Mouse (Mus musculus) heart, embryonic 13.5 days (tissue): ENCODE measurements around the gene Tmem178b. TPM values are rescaled to one million over a fixed set of nuclear protein-coding genes. Genes with fewer than 3 reads are reported as not detected.

ENCODE experiments used
- ATAC-seq: fragments of 200-750 bp; cut with Nextera tagmentation; 2 replicates; pipeline ENCODE4 v1.8.0; 2017; ENCODE audit warnings: moderate TSS enrichment; ENCODE audit not compliant: insufficient number of reproducible peaks, low FRiP score, low TSS enrichment; ENCODE audit errors: extremely low read depth
- H3K27ac ChIP-seq: fragments of 300-500 bp; sonication (generic); replicated peaks from 2 replicates; pipeline ENCODE4 v1.5.1; 2015; ENCODE audit warnings: moderate library complexity, mild to moderate bottlenecking, inconsistent platforms
- H3K27me3 ChIP-seq: fragments of 300-500 bp; sonication (generic); replicated peaks from 2 replicates; pipeline ENCODE4 v1.6.1; 2015; ENCODE audit warnings: mild to moderate bottlenecking, inconsistent platforms
- H3K36me3 ChIP-seq: fragments of 300-500 bp; sonication (generic); 2 replicates; pipeline ENCODE4 v1.6.1; 2015; ENCODE audit warnings: mild to moderate bottlenecking, inconsistent platforms
- H3K4me1 ChIP-seq: fragments of 300-500 bp; sonication (generic); 2 replicates; pipeline ENCODE4 v1.6.1; 2015; ENCODE audit warnings: inconsistent platforms
- H3K4me2 ChIP-seq: fragments of 300-500 bp; sonication (generic); 2 replicates; pipeline ENCODE4 v1.6.1; 2015; ENCODE audit warnings: inconsistent platforms, mild to moderate bottlenecking, moderate library complexity
- H3K4me3 ChIP-seq: fragments of 300-500 bp; sonication (generic); 2 replicates; pipeline ENCODE4 v1.5.1; 2015; ENCODE audit warnings: moderate library complexity, mild to moderate bottlenecking, inconsistent platforms
- H3K9ac ChIP-seq: fragments of 300-500 bp; sonication (generic); 2 replicates; pipeline ENCODE4 v1.6.1; 2015; ENCODE audit warnings: inconsistent platforms, mild to moderate bottlenecking, moderate library complexity
- H3K9me3 ChIP-seq: fragments of 300-500 bp; sonication (generic); 2 replicates; pipeline ENCODE4 v1.6.1; 2016; ENCODE audit warnings: inconsistent platforms
- WGBS: fragments of 180-500 bp; shearing (Covaris S2); methylation state at CpG from one replicate; pipeline ENCODE4 v1.1.7; 2015; ENCODE audit warnings: mixed read lengths; 5-methylcytosine and 5-hydroxymethylcytosine counted together
- polyA plus RNA-seq: library from polyadenylated mRNA; unstranded; fragments of >200 nt; fragmentation: Nextera tagmentation; extraction: Ambion mirVana; gene quantifications from 2 replicates; pipeline ENCODE4 v1.2.1, GENCODE M21; 2015

The Tmem178b gene
- polyA plus RNA-seq = 0.03 TPM in 1 of 2 replicates, not detected in the other

DNA sequence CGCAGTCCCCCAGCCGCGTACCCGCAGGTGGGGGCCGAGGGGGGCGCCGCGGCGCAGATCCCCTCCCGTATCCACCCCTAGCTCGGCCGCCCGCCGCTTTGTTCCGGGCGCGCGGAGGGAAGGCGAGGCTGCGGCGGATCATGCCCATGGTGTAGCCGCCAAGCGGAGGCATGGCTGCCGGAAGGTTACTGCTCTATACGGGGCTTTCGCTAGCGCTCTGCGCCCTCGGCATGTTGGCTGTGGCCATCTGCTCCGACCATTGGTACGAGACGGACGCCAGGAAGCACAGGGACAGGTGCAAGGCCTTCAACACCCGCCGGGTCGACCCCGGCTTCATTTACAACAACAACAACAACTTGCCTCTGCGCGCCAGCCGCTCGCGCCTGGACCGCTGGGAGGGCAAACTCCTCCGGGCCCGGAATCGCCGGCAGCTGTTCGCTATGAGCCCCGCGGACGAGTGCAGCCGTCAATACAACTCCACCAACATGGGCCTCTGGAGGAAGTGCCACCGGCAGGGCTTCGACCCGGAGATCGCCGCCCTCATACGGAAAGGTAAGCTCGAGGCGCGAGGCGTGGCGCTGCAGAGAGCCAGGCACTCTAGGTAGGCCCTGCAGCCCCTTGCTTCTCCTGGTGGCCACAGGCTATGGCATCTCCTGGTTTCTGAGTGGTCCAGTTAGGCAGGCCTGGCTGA is at the start of gene Tmem178b:
Gene Tmem178b, plus strand, starts transcription at position 371 of the 691 bp plus-strand sequence.
- WGBS = under 1% methylated on average over 63 of the region's 63 CpGs
- peak within 1 kb of the TSS; percentile 89 for H3K4me2 ChIP-seq
- ATAC-seq = no peak

DNA sequence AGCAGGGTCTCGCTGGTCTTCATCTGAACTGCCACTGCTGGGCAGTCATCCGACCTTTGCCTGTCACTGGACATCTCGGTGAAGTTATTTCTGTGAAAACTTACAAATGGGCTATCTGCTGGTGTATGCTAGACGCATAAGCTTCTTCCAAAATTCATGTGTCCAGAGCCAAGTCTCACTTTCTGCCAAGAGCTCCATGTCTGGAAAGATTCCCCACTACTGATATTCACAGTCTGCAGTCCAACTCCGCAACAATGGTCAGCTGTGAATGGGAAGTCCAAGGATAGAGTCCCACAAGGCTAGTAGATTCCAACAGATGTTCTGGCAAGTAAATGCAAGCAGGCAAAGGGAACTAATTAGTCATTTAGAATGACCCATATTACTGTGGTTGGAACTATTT is 44.3 kb upstream of the Tmem178b start:
- Histone ChIP-seq H3K4me3 (no peak overlapping the region), H3K4me1 (no peaks in the 10 kb centered on the region), H3K9me3 (0 out of 2 replicates have a peak, but pooled peaks cover 5% of the 10 kb centered on the region), H3K9ac (no peak overlapping the region), H3K27ac (no peak overlapping the region), H3K36me3 (no peaks in the 10 kb centered on the region), H3K4me2 (no peak overlapping the region), H3K27me3 (no peaks in the 10 kb centered on the region)
- no peak for ATAC-seq
- WGBS = 71% methylated on average over 5 of the region's 5 CpGs

More for the DNA sequence above, at the start of gene Tmem178b:
- Histone ChIP-seq H3K36me3 (no peaks in the 10 kb centered on the region), H3K4me1 (peaks cover 29% of the 10 kb centered on the region), H3K27ac (no peak within 1 kb of the TSS), H3K27me3 (peaks cover 87% of the 10 kb centered on the region), H3K9ac (peak within 1 kb of the TSS; percentile 55), H3K9me3 (no peaks in the 10 kb centered on the region), H3K4me3 (peak within 1 kb of the TSS; percentile 54)

DNA sequence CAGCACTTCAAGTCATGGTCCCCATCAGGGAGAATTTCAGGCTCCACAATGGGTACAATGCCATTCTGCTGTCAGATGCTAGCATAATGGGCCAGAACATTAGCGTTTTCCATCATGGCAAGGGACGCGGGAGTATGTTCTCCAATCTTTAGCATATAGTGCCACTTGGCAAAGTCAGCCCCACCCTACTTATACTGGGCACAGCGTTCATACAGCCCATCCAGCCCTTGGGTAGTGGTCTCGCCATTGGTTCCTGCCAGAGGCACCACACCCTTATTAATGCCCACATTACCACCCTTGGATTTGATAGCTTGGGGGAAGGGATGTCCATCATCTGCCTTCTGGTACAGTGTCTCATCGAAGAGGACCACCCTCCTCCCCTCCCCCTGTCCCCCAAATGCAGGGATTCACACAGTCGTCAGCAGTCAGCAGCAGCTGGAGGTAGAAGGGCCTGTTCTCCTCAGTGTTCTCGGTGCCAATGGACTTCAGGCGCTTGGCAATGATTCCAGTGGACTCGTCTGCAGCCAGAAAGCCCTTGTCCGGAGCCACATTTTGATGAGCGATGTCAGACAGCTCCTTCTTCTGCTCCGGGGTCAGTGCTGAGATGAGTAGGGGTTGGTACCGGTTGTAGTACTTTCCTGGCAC is 29.3 kb upstream of the Tmem178b start:
- 77% methylated on average over 14 of the region's 14 CpGs for WGBS
- Histone ChIP-seq H3K9me3 (peaks cover 8% of the 10 kb centered on the region; the same call in 1 of the 2 replicates), H3K4me3 (no peak overlapping the region), H3K27me3 (no peaks in the 10 kb centered on the region), H3K27ac (no peak overlapping the region), H3K9ac (no peak overlapping the region), H3K4me1 (no peaks in the 10 kb centered on the region), H3K36me3 (no peaks in the 10 kb centered on the region), H3K4me2 (no peak overlapping the region)
- no peak for ATAC-seq

DNA sequence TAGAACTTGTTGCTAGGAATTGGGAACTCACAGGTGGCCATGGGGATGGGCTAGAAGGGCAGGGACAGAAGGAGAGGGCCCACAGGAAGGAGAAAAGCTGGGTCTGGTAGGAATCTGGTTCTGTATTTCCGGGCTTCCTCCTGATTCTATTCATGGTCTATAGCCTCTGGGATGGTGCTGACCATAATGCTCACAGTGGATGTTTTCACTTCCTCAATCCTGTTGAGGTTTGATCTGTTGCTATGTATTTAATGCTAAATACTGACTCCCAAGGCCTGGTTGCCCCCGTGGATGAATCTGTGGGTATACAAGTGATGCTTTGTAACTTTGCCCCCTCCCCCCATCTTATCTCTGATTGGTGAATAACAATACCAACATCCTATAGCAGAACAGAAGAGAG is 25.5 kb upstream of the Tmem178b start:
- Histone ChIP-seq H3K27me3 (no peaks in the 10 kb centered on the region), H3K9ac (no peak overlapping the region), H3K4me2 (no peak overlapping the region), H3K9me3 (peaks cover 8% of the 10 kb centered on the region; the same call in 1 of the 2 replicates), H3K36me3 (no peaks in the 10 kb centered on the region), H3K27ac (no peak overlapping the region), H3K4me1 (no peaks in the 10 kb centered on the region), H3K4me3 (no peak overlapping the region)
- 54% methylated on average over 2 of the region's 2 CpGs for WGBS
- ATAC-seq = no peak

DNA sequence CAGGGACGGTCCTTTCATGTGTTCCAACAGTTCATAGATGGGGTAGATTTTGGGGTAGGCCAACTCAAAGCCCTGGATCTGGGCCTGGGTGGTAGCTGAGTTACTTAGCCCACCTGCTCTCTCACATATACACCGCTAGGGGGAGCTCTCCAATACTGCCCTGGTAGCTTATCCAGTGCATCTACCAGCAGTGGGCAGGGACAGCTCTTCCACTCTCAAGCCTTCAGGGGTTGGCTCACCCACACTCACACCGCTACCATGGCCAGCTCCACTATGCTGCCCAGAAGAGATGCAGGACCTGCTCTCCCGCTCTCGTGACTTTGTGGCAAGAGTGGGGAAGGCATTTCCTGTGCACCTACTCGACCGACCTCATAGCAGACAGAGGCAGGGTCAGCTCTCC is 24.3 kb upstream of the Tmem178b start:
- H3K36me3 ChIP-seq = no peaks in the 10 kb centered on the region
- H3K27ac ChIP-seq = no peak overlapping the region
- peaks cover 4% of the 10 kb centered on the region; the same call in 1 of the 2 replicates for H3K9me3 ChIP-seq
- no peak overlapping the region for H3K4me2 ChIP-seq
- H3K4me1 ChIP-seq = no peaks in the 10 kb centered on the region
- H3K27me3 ChIP-seq = no peaks in the 10 kb centered on the region
- 36% methylated on average over 7 of the region's 7 CpGs for WGBS
- no peak overlapping the region for H3K4me3 ChIP-seq
- H3K9ac ChIP-seq = no peak overlapping the region
- no peak for ATAC-seq

DNA sequence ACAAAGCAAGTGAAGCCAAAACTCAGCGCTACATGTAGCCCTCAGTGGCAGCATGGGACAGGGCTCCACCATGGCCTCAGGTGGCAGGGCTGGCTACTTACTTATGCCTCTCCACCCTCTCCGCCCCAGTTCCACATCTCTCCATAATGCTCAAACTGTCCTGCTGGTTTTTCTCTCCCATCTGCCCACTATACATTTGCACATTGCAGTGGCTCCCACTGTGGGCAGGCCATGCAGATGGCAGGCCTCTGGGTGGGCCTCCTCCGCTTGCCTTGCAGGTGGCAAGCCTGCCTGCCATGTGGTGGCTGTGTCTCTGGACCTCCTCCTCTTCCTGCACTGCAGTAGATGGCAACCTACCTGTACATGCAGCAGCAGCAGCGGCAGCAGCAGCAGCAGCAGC is 23.4 kb upstream of the Tmem178b start:
- ATAC-seq = no peak
- H3K27ac ChIP-seq = no peak overlapping the region
- H3K4me3 ChIP-seq = no peak overlapping the region
- 83% methylated on average over 4 of the region's 4 CpGs for WGBS
- no peaks in the 10 kb centered on the region for H3K36me3 ChIP-seq
- H3K4me2 ChIP-seq = no peak overlapping the region
- no peaks in the 10 kb centered on the region for H3K4me1 ChIP-seq
- no peaks in the 10 kb centered on the region for H3K27me3 ChIP-seq
- peaks cover 4% of the 10 kb centered on the region; the same call in 1 of the 2 replicates for H3K9me3 ChIP-seq
- H3K9ac ChIP-seq = no peak overlapping the region

DNA sequence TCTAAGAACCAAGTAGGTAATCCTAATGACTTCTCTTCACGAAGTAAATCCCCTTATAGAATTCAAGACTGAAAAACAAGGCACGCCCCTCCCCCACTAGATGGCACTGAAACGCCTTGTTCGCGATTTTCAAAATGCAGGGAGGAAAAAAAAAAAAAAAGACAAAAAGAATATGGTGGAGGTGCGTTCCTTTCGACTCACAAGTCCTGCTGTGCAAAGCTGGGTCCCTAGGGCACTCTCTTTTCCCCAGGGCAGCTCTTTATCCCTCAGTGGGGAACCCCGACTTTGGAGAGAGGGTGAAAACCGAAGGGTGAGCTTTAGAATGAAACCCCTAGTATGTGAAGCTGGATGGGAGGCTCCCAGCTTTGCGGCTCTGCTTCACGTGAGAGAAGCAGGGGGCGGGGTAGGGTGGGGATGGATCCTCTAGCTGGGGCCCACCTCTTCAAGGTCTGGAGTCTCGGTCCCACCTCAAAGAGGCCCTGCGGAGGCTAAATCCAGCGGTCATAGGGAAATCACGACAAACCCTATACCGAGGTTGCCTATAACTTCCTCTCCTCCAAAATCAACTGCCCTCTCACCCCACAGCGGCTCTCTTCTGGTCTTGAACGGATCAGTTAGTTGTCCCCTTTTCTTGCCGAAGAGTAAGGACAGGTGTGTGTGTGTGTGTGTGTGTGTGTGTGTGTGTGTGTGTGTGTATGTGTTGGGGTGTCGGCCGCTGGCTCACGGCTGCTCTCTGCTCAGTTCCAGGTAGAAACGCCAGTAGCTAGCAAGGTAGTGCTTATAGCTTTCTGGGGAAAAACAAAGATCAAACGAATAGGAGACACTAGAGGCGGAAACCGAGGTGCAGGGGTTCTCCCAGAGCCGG is 2.6 kb upstream of the Tmem178b start:
- 1% methylated on average over 28 of the region's 28 CpGs for WGBS
- H3K9me3 ChIP-seq = no peaks in the 10 kb centered on the region
- peaks cover 29% of the 10 kb centered on the region for H3K4me1 ChIP-seq
- H3K9ac ChIP-seq = peak overlapping the region; percentile 8; the same call in 1 of the 2 replicates
- H3K36me3 ChIP-seq = no peaks in the 10 kb centered on the region
- H3K4me3 ChIP-seq = peak overlapping the region; percentile 54
- peaks cover 85% of the 10 kb centered on the region for H3K27me3 ChIP-seq
- peak overlapping the region; percentile 89 for H3K4me2 ChIP-seq
- H3K27ac ChIP-seq = no peak overlapping the region
- no peak for ATAC-seq

DNA sequence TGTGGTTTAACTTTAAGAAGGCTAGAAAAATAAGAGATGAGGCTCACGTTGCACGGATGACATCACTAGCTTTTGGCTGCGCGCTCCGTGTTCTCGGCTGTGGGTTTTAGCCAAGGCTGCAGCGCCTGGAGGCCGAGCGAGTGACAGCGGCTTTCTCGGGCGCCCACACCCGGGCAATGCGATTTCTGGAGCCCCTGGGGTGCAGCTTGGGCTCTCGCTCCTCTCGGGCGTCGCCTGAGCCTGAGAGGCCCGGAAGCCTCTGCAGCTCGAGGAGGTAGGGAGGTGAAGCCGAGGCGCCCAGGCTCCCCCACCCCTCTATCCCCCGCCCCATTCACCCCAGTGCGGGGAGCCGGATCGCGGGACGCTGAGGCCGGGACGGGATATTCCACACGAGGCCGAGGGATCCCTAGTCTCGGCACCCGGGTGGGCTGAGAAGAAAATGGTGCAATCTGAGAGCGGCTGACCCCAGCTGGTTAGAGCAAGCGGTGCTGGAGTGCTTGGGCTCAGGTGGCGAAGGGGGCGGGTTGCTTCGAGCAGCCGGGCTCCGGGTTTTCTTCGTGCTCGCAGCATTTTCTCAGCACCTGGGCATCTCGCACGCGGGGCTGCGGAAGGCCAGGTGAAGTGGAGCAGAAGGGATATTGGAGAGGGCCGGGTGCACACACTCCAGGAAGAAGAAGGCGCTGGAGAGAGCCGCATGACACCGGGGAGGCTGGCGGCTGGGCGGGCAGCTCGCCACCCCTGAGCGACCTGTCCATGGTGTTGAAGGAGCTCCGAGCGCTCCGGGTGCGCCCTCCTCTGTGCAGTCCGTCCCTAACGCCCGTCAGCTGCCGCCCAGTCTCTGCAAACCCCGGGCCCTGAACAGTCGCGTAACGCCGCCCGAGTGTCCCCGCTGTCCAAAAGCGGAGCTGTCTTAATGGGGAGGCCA is 1.4 kb upstream of the Tmem178b start:
- no peak overlapping the region for H3K27ac ChIP-seq
- peak; percentile 30; the same call in 1 of the 2 replicates for ATAC-seq
- no peaks in the 10 kb centered on the region for H3K36me3 ChIP-seq
- peak overlapping the region; percentile 54 for H3K4me3 ChIP-seq
- WGBS = under 1% methylated on average over 71 of the region's 71 CpGs
- H3K27me3 ChIP-seq = peaks cover 91% of the 10 kb centered on the region
- peak overlapping the region; percentile 89 for H3K4me2 ChIP-seq
- peaks cover 29% of the 10 kb centered on the region for H3K4me1 ChIP-seq
- peak overlapping the region; percentile 55 for H3K9ac ChIP-seq
- H3K9me3 ChIP-seq = no peaks in the 10 kb centered on the region

DNA sequence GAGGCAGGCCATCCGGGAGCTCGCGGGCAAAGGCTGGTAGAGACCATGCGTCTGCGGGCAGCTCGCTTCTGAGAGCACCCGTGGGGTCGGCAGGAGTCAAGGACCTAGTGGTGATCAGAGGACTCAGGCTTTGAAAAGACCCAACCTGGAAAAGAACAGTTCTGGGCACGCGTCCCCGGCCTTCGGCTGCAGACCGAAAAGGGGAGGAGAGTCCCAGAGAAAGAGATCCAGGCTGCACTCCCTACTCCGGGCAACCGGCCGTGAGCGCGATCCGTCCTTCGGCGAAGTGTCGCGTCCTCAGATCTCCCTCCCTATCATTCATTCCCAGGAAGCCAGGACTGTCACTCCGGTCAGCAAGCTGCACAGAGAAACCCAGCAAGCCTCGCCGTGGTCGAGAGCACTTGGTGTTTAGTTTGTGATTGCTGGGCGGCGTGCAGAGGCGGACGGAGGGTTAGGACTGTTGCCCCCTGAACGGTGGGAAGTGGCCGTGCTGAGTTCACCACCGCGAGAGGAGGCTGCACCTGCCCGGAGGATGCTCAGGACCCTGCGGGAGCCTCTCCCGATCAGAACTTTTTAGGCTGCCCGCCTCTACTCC is 668 bp upstream of the Tmem178b start:
- under 1% methylated on average over 39 of the region's 39 CpGs for WGBS
- Histone ChIP-seq H3K27ac (no peak overlapping the region), H3K27me3 (peaks cover 88% of the 10 kb centered on the region), H3K36me3 (no peaks in the 10 kb centered on the region), H3K4me1 (peaks cover 29% of the 10 kb centered on the region), H3K9ac (peak overlapping the region; percentile 55), H3K4me3 (peak overlapping the region; percentile 54), H3K4me2 (peak overlapping the region; percentile 89), H3K9me3 (no peaks in the 10 kb centered on the region)
- ATAC-seq = no peak

DNA sequence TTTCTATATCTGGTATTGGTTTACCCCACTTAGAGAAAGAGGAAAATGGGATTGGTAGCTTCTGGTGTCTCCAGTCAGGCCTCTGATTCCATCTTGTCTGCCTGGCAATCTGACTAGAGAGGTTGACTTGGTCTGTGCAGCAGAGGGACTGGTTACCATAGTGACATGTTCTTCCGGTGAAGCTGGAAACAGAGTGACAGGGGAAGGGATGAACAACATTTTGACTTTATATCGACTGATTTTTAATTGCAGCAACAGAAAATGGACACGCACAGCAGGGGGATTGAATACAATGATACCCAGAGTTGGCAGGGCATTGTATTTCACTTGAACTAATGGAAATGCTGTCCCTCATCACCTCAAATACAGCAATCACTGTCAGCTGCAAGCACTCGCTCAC is 2.1 kb downstream of the Tmem178b start:
- H3K27me3 ChIP-seq = peaks cover 65% of the 10 kb centered on the region

More for the DNA sequence above, 2.1 kb downstream of the Tmem178b start:
- H3K27ac ChIP-seq = no peak overlapping the region
- no peaks in the 10 kb centered on the region for H3K9me3 ChIP-seq
- H3K4me3 ChIP-seq = no peak overlapping the region
- H3K36me3 ChIP-seq = no peaks in the 10 kb centered on the region
- H3K9ac ChIP-seq = no peak overlapping the region
- H3K4me1 ChIP-seq = peaks cover 29% of the 10 kb centered on the region
- 59% methylated on average over 4 of the region's 4 CpGs for WGBS
- no peak for ATAC-seq
- no peak overlapping the region for H3K4me2 ChIP-seq
